Mouse (Mus musculus) c-Kit-negative CD71-positive TER-119-positive erythroid progenitor cells, embryonic 14.5 days (primary cell): ENCODE measurements around the gene Mgat4a.

Experiments used
- DNase-seq: peaks from one replicate; pipeline ENCODE4 v3.0.0-alpha.2; 2013; ENCODE audit warnings: low read depth, low spot score

Mgat4a gene

DNA sequence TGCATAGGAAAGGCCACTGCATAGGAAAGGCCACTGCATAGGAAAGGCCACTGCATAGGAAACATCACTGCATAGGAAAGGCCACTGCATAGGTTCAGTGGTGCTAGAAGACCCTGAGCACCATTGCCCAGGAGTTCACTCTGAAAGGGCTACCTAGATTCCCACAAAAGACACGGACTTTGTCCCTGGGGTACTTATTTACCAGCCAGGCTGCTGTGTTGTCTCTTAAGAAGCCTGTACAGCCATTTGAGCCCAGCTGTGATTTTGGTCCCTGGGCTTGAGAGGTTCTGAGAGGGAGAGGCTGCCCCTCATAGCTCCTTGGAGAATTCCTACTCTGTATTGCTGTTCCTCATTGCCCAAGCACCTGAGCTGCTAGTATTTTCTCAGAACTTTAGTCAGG lies 144.3 kb downstream of the Mgat4a start:
- no peak for DNase-seq

- no peak for DNase-seq
Measured at GRCm38 (mm10) chr1:37393174-37393573, 147.6 kb downstream of the Mgat4a start.
